ENCODE assay signal across 8 mouse cellular contexts in the genomic region with DNA sequence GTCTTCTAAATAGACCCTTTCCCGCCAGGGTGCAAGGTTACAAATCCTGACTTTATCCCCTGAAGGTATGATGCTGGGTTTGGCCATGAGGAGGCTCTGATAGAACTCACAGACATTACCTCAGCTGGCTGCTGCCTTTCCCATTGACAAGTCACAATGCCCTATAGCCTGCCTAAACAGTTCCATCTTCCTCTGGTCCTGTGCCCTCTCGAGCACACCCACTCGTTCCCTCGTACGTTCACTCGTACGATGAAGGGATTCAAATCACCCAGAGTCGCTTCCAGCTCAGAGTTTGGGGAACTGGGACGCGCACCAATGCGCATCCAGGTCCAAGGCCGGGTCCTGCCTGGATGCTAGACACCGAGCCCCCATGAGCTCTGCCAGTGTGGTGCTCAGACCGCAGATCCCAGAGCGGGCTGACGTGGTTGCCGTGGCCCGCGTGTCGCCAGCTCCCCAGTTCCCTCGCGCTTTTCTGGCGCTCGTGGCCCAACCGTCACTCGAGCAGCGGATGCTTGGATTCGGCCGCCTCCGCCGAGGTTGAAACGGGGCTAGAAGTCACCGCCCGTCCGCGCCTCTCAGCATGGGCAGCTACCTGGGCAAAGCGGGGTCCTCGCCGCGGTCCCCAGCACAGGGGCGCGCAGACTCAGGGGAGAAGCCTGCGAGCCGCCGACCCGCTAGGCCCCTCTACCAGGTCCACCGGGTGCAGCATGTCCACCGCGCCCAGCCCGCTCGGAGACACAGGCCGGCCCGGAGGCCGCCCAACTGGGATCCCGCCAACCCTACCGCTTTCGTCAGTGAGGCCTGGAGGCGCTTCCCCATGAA. TPM values are rescaled to one million over a fixed set of nuclear protein-coding genes. Genes with fewer than 3 reads are reported as not detected.
DNase-seq lines count a peak whose midpoint lies in the region; ATAC-seq and TF ChIP-seq lines count a peak whose summit lies in the region.

A gene (plus strand): TSS at position 214 of the 822 bp plus-strand sequence.

- no peaks in the 10 kb centered on the region for H3K36me3 ChIP-seq in lung, embryonic 15.5 days

- WGBS in lung, embryonic 15.5 days: under 1% methylated on average over 58 of the region's 58 CpGs
- WGBS in olfactory bulb, adult 2 months: 2% methylated on average over 58 of the region's 58 CpGs

- peak within 1 kb of the TSS; percentile 97 for H3K4me2 ChIP-seq in lung, embryonic 15.5 days

- no peak for TF ChIP-seq CTCF in olfactory bulb, adult 2 months (IDR thresholded peaks at IDR 0.05; ENCODE audit: insufficient read depth, low read depth, low read length)

- H3K27ac ChIP-seq in lung, embryonic 15.5 days: no peak within 1 kb of the TSS
- no peak within 1 kb of the TSS for H3K27ac ChIP-seq in olfactory bulb, adult 2 months (ENCODE audit: insufficient read depth, low read depth, low read length)

- H3K4me3 ChIP-seq in lung, embryonic 15.5 days: peak within 1 kb of the TSS; percentile 57
- H3K4me3 ChIP-seq in olfactory bulb, adult 2 months (ENCODE audit: insufficient read depth, low read depth, low read length): peak within 1 kb of the TSS; percentile 40

- no peaks in the 10 kb centered on the region for H3K9me3 ChIP-seq in lung, embryonic 15.5 days

- peak; percentile 83; the same call in 1 of the 2 replicates for ATAC-seq in lung, embryonic 15.5 days (ENCODE audit: borderline replicate concordance, extremely low read depth, low FRiP score, low TSS enrichment)

- peak within 1 kb of the TSS; percentile 72 for H3K9ac ChIP-seq in lung, embryonic 15.5 days

- H3K4me1 ChIP-seq in lung, embryonic 15.5 days: peaks cover 6% of the 10 kb centered on the region
- H3K4me1 ChIP-seq in olfactory bulb, adult 2 months (ENCODE audit: control insufficient read depth, insufficient read depth, low read length): peaks cover 11% of the 10 kb centered on the region

- peak; percentile 31 to 43 for DNase-seq in urinary bladder, adult 18-20 months (ENCODE audit: low spot score in 2 of 2)
- DNase-seq in urinary bladder, postnatal 10 days (ENCODE audit: low spot score): no peak
- peak; percentile 49 to 51 for DNase-seq in cerebellum, postnatal 36 days
- peak; percentile 50 for DNase-seq in gastrocnemius, postnatal 25 days
- peak; percentile 53 for DNase-seq in induced T-regulatory cell, adult 2 months (ENCODE audit: low read depth)
- no peak for DNase-seq in natural killer cell, adult 2 months (ENCODE audit: low spot score in 2 of 2)

- TF ChIP-seq POLR2A in olfactory bulb, adult 2 months (IDR thresholded peaks at IDR 0.05; ENCODE audit: insufficient read depth, low read depth, low read length): no peak

- peaks cover 37% of the 10 kb centered on the region; the same call in 1 of the 2 replicates for H3K27me3 ChIP-seq in lung, embryonic 15.5 days

RNA-seq across cellular contexts. Expression of the gene that starts here (rescaled TPM):
- not detected for total RNA-seq in gastrocnemius, postnatal 25 days (2021)
- polyA plus RNA-seq in lung, embryonic 15.5 days (2015; fragmentation: Nextera tagmentation; extraction: Ambion mirVana): 0.09 and 0.32 TPM in 2 replicates
- not detected in 2 replicates for polyA plus RNA-seq in olfactory bulb, adult 2 months (2012; ENCODE audit: insufficient read depth, insufficient read length, low replicate concordance, missing spikeins)

Comparison
In these comparisons a context has a peak if more than half of its experiments do, and no peak if none do; other contexts are left out.
1. DNase-seq: peak in urinary bladder, adult 18-20 months (2 of 2), cerebellum, postnatal 36 days (2 of 2) and induced T-regulatory cell, adult 2 months (single experiment); none in urinary bladder, postnatal 10 days (single experiment) and natural killer cell, adult 2 months (0 of 2).
2. Peak in DNase-seq in gastrocnemius, postnatal 25 days; RNA of the gene not detected or under 1 TPM.
3. Peak in ATAC-seq, H3K4me3 ChIP-seq, H3K9ac ChIP-seq and H3K4me2 ChIP-seq in lung, embryonic 15.5 days; RNA of the gene not detected or under 1 TPM.